Mouse (Mus musculus) liver, adult 2 months (tissue): ENCODE results near the gene Ctsd. TPM values are rescaled to one million over a fixed set of nuclear protein-coding genes. Genes with fewer than 3 reads are reported as not detected.
"Not testable (repeated sequence)": the region's sequence is repeated elsewhere in the genome, so short reads cannot be mapped to it uniquely, and the experiment has no call there.

Experiments used
- DNase-seq: peaks from one replicate; pipeline ENCODE4 v3.0.0-alpha.2; 2011; ENCODE audit warnings: low read depth, low spot score; ENCODE audit errors: extremely low read depth
- H3K27ac ChIP-seq: fragments of 200-500 bp; replicated peaks from 2 replicates; pipeline ENCODE4 v1.5.1; 2012; ENCODE audit warnings: low read depth, mild to moderate bottlenecking, control low read depth, inconsistent platforms, low read length; ENCODE audit not compliant: insufficient read depth
- H3K27me3 ChIP-seq: fragments of 200-500 bp; 2 replicates; pipeline ENCODE4 v1.6.1; 2012; ENCODE audit warnings: mild to moderate bottlenecking, moderate library complexity, low read length, inconsistent platforms; ENCODE audit not compliant: control insufficient read depth, insufficient read depth
- H3K36me3 ChIP-seq: fragments of 200-500 bp; 2 replicates; pipeline ENCODE4 v1.6.1; 2012; ENCODE audit warnings: low read length, inconsistent platforms; ENCODE audit not compliant: control insufficient read depth, insufficient read depth
- H3K4me1 ChIP-seq: fragments of 200-500 bp; 2 replicates; pipeline ENCODE4 v1.6.1; 2011; ENCODE audit warnings: low read length; ENCODE audit not compliant: control insufficient read depth, insufficient read depth
- H3K4me3 ChIP-seq: fragments of 200-500 bp; 2 replicates; pipeline ENCODE4 v1.5.1; 2011; ENCODE audit warnings: low read depth, mild to moderate bottlenecking, control low read depth, low read length, moderate library complexity; ENCODE audit not compliant: insufficient read depth
- H3K79me2 ChIP-seq: fragments of 200-500 bp; 2 replicates; pipeline ENCODE4 v1.6.1; 2012; ENCODE audit warnings: inconsistent platforms, mild to moderate bottlenecking, low read length, moderate library complexity; ENCODE audit not compliant: control insufficient read depth, insufficient read depth
- H3K9ac ChIP-seq: fragments of 200-500 bp; 2 replicates; pipeline ENCODE4 v1.6.1; 2012; ENCODE audit warnings: low read depth, mild to moderate bottlenecking, control low read depth, inconsistent platforms, low read length
- CTCF ChIP-seq: fragments of 200-500 bp; IDR thresholded peaks from 2 replicates; pipeline ENCODE4 v1.5.1; 2011; ENCODE audit warnings: low read depth, low read length, control low read depth
- POLR2A ChIP-seq: fragments of 200-500 bp; IDR thresholded peaks from 2 replicates; pipeline ENCODE4 v1.6.1; 2011; ENCODE audit warnings: low read length, control low read depth; ENCODE audit not compliant: insufficient read depth; ENCODE audit errors: extremely low read depth
- WGBS: fragments of 180-500 bp; shearing (Covaris S2); methylation state at CpG from one replicate; pipeline ENCODE4 v1.1.7; 2018; 5-methylcytosine and 5-hydroxymethylcytosine counted together
- polyA plus RNA-seq: library from polyadenylated mRNA; depleted of rRNA; stranded (reverse); fragments of >200 nt; gene quantifications from 2 replicates; pipeline ENCODE4 v1.2.3, GENCODE M21; 2012
- total RNA-seq: library from RNA; depleted of rRNA; stranded (reverse); fragments of >200 nt; gene quantifications from 2 replicates; pipeline ENCODE4 v1.2.3, GENCODE M21; 2014

Ctsd gene
- total and polyA plus RNA-seq, 2 experiments: 215 to 444 TPM

DNA sequence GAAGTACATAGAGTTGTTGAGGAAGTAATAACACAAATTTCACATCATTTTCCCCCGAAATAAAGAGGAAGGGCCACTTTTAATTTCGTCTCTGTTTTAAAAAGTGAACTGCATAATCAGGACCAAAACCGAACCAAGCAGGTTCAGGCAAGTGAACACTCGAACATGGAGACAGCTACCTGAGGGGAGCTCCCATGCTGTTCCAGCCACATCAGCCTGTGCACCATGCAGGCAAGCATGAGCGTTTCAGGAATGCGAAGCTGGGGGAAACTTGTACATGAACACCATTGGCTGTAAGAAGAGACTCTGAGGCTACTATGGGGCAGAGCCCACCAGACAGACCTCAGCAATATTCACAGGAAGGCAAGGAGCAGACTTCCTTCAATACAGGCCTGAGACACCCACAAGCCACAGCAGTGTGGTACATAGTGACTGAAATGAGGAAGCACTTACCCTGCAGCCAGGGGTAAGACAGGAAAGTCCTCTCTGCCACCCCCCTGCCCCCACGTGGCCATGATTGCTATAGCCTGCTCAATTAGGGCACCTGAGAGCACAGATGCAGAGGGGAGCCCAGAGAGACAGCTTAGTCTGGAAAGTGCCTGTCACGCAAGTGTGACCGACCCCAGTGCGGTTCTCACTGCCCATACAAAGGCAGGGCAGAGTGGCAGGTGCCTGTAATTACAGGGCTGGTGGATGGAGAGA lies 47.4 kb downstream of the Ctsd start:
- 71% methylated on average over 10 of the region's 10 CpGs for WGBS
- Histone ChIP-seq H3K79me2 (no peaks in the 10 kb centered on the region), H3K4me1 (no peaks in the 10 kb centered on the region), H3K4me3 (no peak overlapping the region), H3K36me3 (no peaks in the 10 kb centered on the region), H3K9ac (no peak overlapping the region), H3K27me3 (no peaks in the 10 kb centered on the region), H3K27ac (0 out of 2 replicates have a peak overlapping the region, but pooled peaks have one; percentile 38)
- TF ChIP-seq POLR2A (no peak), CTCF (0 out of 2 replicates have a peak, but pooled peaks have one; percentile 14)
- peak; percentile 19 for DNase-seq

DNA sequence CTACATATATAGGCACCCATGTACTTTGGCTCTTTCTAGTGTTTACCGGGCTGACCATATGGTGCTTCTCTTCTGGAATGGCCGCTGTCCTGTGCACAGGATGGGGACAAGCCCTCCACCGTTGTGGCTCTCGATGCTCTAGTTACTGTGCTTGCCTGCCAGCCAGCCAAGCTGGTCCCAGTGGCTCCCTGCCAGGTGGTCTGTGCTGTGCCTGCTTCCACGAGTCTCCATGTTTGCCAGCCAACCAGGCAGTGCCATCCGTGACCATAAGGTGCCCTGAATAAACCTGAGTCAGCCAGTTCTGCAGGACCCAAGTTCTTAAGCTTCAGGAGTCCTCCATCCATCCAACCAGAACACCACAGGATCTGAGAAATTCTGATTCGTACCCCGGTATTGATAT lies 52.7 kb downstream of the Ctsd start:
- H3K27me3 ChIP-seq: no peaks in the 10 kb centered on the region
- WGBS: 90% methylated on average over 8 of the region's 8 CpGs
- no peak for TF ChIP-seq CTCF
- TF ChIP-seq POLR2A: no peak
- no peaks in the 10 kb centered on the region for H3K4me1 ChIP-seq
- no peaks in the 10 kb centered on the region for H3K36me3 ChIP-seq
- DNase-seq: no peak
- H3K79me2 ChIP-seq: no peaks in the 10 kb centered on the region
- H3K4me3 ChIP-seq: no peak overlapping the region
- H3K27ac ChIP-seq: no peak overlapping the region
- H3K9ac ChIP-seq: no peak overlapping the region

DNA sequence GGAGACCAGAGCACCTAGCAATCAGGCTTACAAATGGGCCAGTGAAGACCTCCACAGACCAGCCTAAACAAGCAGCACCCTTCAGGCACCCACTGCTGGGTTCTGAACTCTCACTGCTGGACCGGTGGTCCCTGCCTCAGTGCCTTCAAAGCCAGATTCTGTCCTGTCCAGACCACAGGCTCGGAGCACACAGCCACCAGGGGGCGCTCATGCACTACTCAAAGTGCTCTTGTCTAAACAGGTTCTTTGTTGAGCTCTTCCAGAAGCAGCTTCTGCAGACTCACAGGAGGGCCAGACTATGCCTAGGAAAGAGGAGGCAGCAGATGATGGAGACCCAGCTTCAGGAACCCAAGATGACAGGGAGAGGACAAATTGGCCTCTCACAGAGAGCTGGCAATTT lies 53.6 kb downstream of the Ctsd start:
- no peak for TF ChIP-seq POLR2A
- peak; percentile 96 for TF ChIP-seq CTCF
- H3K27me3 ChIP-seq: no peaks in the 10 kb centered on the region
- no peak overlapping the region for H3K27ac ChIP-seq
- H3K4me1 ChIP-seq: no peaks in the 10 kb centered on the region
- H3K36me3 ChIP-seq: no peaks in the 10 kb centered on the region
- H3K79me2 ChIP-seq: no peaks in the 10 kb centered on the region
- no peak overlapping the region for H3K4me3 ChIP-seq
- 6% methylated on average over 3 of the region's 3 CpGs for WGBS
- DNase-seq: peak; percentile 54
- no peak overlapping the region for H3K9ac ChIP-seq

DNA sequence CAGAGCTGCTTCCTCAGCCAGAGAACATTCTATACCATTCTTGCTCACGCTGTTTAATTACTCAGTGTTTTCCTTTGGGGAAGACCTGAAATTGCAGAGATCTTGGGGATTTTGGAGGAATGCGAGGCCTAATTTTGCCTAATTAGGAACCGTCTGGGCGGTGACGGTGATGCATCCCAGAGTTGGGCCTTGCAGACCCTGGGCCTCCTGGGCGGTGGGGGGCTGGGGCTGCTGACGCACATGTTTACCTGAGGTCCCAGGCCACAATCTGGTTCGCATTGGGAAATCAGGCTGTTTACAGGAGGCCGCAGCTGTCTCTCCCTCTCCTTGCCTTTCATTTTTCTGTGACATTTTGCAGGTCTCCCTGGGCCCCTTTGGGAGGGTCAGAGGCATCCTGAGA lies 55.1 kb downstream of the Ctsd start:
- not testable (repeated sequence) for H3K79me2 ChIP-seq, H3K27me3 ChIP-seq, H3K9ac ChIP-seq, H3K4me1 ChIP-seq, H3K27ac ChIP-seq, H3K4me3 ChIP-seq, H3K36me3 ChIP-seq, DNase-seq
- 88% methylated on average over 6 of the region's 9 CpGs for WGBS

DNA sequence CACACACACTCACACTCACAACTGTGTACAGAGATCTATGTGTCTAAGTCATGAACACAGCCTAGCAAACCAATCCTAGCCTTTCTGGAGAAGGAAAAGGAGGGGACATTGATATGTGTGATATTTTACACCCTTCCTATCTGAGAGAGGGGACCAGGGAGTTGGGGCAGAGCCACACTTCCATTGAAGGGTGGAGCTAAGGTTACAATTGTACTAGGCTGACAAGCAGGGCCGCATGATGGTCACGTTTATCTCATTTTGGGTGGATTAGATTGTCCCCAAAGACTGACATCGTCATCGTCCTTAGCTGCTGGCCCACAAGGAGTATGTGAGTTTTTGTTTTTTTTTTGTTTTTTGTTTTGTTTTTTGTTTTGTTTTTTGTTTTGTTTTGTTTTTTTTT lies 56.6 kb downstream of the Ctsd start:
- TF ChIP-seq CTCF: no peak
- no peak for TF ChIP-seq POLR2A
- no peak overlapping the region for H3K9ac ChIP-seq
- no peaks in the 10 kb centered on the region for H3K4me1 ChIP-seq
- H3K4me3 ChIP-seq: no peak overlapping the region
- no peaks in the 10 kb centered on the region for H3K27me3 ChIP-seq
- no peaks in the 10 kb centered on the region for H3K79me2 ChIP-seq
- H3K27ac ChIP-seq: no peak overlapping the region
- no peaks in the 10 kb centered on the region for H3K36me3 ChIP-seq
- WGBS: 90% methylated on average over 4 of the region's 4 CpGs
- DNase-seq: no peak

DNA sequence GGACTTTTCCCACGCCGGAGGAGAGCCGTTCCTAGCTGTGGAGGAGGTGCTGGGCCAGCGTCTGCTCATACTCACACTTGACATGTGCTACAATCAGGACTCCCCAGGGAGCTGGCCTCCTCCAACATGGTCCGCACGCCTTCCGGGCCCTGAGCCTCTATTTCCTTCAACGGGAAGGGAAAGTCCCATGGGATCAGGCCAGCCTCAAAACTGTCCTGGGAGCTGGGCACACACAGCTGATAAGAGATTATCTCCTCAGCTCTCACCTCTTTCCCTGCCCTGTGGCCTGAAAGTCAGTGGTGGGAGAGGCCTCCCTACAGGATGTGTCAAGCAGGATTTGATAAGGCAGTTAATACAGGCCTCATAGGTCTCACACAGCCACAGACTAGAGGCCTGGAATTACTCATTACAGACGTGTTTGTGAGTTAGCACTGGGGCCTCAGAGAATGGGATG lies 57.5 kb downstream of the Ctsd start:
- no peak overlapping the region for H3K27ac ChIP-seq
- peak; percentile 14 for DNase-seq

More for the DNA sequence above, 57.5 kb downstream of the Ctsd start:
- Histone ChIP-seq H3K9ac (no peak overlapping the region), H3K27me3 (no peaks in the 10 kb centered on the region), H3K4me3 (no peak overlapping the region), H3K4me1 (no peaks in the 10 kb centered on the region), H3K36me3 (no peaks in the 10 kb centered on the region), H3K79me2 (no peaks in the 10 kb centered on the region)
- TF ChIP-seq CTCF: no peak
- TF ChIP-seq POLR2A: no peak
- 56% methylated on average over 9 of the region's 9 CpGs for WGBS
